Mouse (Mus musculus) forebrain, embryonic 12.5 days (tissue): ENCODE measurements around the gene Cmss1. TPM values are rescaled to one million over a fixed set of nuclear protein-coding genes. Genes with fewer than 3 reads are reported as not detected.

Experiments used
- ATAC-seq: fragments of 200-750 bp; cut with Nextera tagmentation; 2 replicates; pipeline ENCODE4 v1.8.0; 2017; ENCODE audit warnings: moderate TSS enrichment; ENCODE audit not compliant: low FRiP score
- H3K27ac ChIP-seq: fragments of 300-500 bp; sonication (generic); 2 replicates; pipeline ENCODE4 v1.5.1; 2016; ENCODE audit warnings: mild to moderate bottlenecking
- H3K27me3 ChIP-seq: fragments of 300-500 bp; sonication (generic); 2 replicates; pipeline ENCODE4 v1.6.1; 2016; ENCODE audit warnings: mild to moderate bottlenecking
- H3K36me3 ChIP-seq: fragments of 300-500 bp; sonication (generic); replicated peaks from 2 replicates; pipeline ENCODE4 v1.6.1; 2016; ENCODE audit warnings: mild to moderate bottlenecking
- H3K4me1 ChIP-seq: fragments of 300-500 bp; sonication (generic); 2 replicates; pipeline ENCODE4 v1.6.1; 2016
- H3K4me2 ChIP-seq: fragments of 300-500 bp; sonication (generic); 2 replicates; pipeline ENCODE4 v1.6.1; 2016; ENCODE audit warnings: mild to moderate bottlenecking, moderate library complexity
- H3K4me3 ChIP-seq: fragments of 300-500 bp; sonication (generic); replicated peaks from 2 replicates; pipeline ENCODE4 v1.5.1; 2016; ENCODE audit warnings: mild to moderate bottlenecking
- H3K9ac ChIP-seq: fragments of 300-500 bp; sonication (generic); 2 replicates; pipeline ENCODE4 v1.6.1; 2016; ENCODE audit warnings: mild to moderate bottlenecking
- H3K9me3 ChIP-seq: fragments of 300-500 bp; sonication (generic); 2 replicates; pipeline ENCODE4 v1.6.1; 2016
- WGBS: fragments of 180-500 bp; shearing (Covaris S2); methylation state at CpG from one replicate; pipeline ENCODE4 v1.1.7; 2016; 5-methylcytosine and 5-hydroxymethylcytosine counted together
- polyA plus RNA-seq: library from polyadenylated mRNA; unstranded; fragments of >200 nt; fragmentation: Nextera tagmentation; extraction: Ambion mirVana; gene quantifications from 2 replicates; pipeline ENCODE4 v1.2.1, GENCODE M21; 2016

Cmss1 gene
- polyA plus RNA-seq, 1 experiment from 2014 or later, result 48.2 TPM

- Histone ChIP-seq H3K4me2 (no peak overlapping the region), H3K4me3 (no peak overlapping the region), H3K9ac (no peak overlapping the region), H3K4me1 (no peaks in the 10 kb centered on the region), H3K27ac (no peak overlapping the region), H3K27me3 (no peaks in the 10 kb centered on the region), H3K9me3 (no peaks in the 10 kb centered on the region), H3K36me3 (no peaks in the 10 kb centered on the region)
- 71% methylated on average over 4 of the region's 4 CpGs for WGBS
- no peak for ATAC-seq
Observed at GRCm38 (mm10) chr16:57433173-57433572, 173.5 kb downstream of the Cmss1 start.

DNA sequence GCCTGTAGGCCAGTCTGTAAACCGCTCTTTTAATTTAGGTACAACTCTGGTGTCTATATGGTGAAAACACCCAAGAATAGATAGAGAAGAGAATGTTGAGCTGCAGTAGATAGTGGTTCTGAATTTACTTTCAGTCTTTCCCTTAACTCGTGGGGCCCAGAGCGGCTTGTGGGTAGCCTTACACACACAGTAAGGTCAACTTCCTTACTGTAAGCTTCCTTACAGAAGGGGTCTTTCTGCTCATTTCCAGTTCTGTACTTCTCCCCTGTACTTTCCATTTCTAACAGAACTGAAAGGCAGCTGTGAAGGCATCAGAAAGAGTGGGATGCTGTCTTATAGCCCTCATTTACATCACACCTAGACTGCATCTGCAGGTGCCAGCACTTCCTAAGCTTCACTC lies 175.4 kb downstream of the Cmss1 start:
- Histone ChIP-seq H3K27me3 (no peaks in the 10 kb centered on the region), H3K4me2 (no peak overlapping the region), H3K4me1 (no peaks in the 10 kb centered on the region), H3K9ac (no peak overlapping the region), H3K4me3 (no peak overlapping the region), H3K36me3 (no peaks in the 10 kb centered on the region), H3K27ac (no peak overlapping the region), H3K9me3 (no peaks in the 10 kb centered on the region)
- no peak for ATAC-seq
- 91% methylated on average over 3 of the region's 3 CpGs for WGBS

DNA sequence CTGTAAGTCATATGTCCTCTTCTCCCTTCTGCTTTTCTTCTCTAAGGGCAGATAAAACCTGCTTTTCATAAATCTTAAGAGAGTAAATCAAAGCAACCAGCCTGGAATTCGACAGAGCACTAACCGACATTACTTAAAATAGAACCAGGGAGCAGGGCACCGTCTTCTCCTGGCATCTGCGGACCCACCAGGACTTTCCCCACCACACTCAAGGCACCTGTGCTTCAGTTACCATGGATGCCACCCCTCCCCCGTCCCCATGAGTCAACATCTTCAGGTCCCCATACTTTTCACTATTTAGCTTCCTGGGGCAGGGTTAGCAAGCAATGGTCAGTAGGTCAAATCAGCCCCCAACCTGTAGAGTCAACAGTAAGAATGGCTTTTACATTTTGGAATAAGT lies 177.7 kb downstream of the Cmss1 start:
- 88% methylated on average over 5 of the region's 5 CpGs for WGBS
- Histone ChIP-seq H3K4me2 (no peak overlapping the region), H3K27me3 (no peaks in the 10 kb centered on the region), H3K4me1 (no peaks in the 10 kb centered on the region), H3K9me3 (no peaks in the 10 kb centered on the region), H3K36me3 (no peaks in the 10 kb centered on the region), H3K4me3 (no peak overlapping the region), H3K9ac (no peak overlapping the region), H3K27ac (no peak overlapping the region)
- no peak for ATAC-seq

GRCm38 (mm10) chr16:57427516-57428285 lies 179.0 kb downstream of the Cmss1 start:
- Histone ChIP-seq H3K4me3 (no peak overlapping the region), H3K4me1 (no peaks in the 10 kb centered on the region; the same call in 1 of the 2 replicates), H3K4me2 (no peak overlapping the region), H3K27ac (no peak overlapping the region), H3K36me3 (no peaks in the 10 kb centered on the region), H3K9ac (no peak overlapping the region), H3K27me3 (no peaks in the 10 kb centered on the region), H3K9me3 (no peaks in the 10 kb centered on the region)
- 86% methylated on average over 7 of the region's 7 CpGs for WGBS
- no peak for ATAC-seq

DNA sequence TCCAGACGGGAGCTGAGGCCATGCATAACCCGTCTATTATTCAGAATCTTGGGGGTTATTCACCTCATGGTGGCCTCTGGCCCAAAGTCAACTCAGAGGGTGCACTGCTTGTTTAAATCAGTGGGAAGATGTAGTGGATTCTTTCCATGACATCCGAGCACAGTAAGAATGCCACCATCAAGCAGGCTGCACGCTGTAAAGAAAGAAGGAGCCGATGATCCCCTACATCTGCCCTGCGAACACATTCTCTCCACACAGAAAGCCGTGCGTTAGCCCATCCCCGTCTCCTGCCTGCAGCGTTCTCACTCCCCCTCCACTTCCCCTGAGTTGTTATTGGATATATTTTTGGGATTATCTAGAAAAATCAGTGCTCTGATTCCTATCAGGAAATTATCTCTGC lies 180.0 kb downstream of the Cmss1 start:
- Histone ChIP-seq H3K36me3 (no peaks in the 10 kb centered on the region), H3K4me2 (no peak overlapping the region), H3K27me3 (no peaks in the 10 kb centered on the region), H3K9me3 (no peaks in the 10 kb centered on the region), H3K4me3 (no peak overlapping the region), H3K27ac (no peak overlapping the region), H3K9ac (no peak overlapping the region), H3K4me1 (no peaks in the 10 kb centered on the region; the same call in 1 of the 2 replicates)
- no peak for ATAC-seq
- WGBS, result 71% methylated on average over 10 of the region's 10 CpGs

GRCm38 (mm10) chr16:57423001-57423800 lies 183.5 kb downstream of the Cmss1 start:
- H3K27me3 ChIP-seq, result no peaks in the 10 kb centered on the region
- no peaks in the 10 kb centered on the region; the same call in 1 of the 2 replicates for H3K4me1 ChIP-seq
- H3K36me3 ChIP-seq, result no peaks in the 10 kb centered on the region
- no peak for ATAC-seq
- H3K27ac ChIP-seq, result no peak overlapping the region
- no peak overlapping the region for H3K4me3 ChIP-seq
- WGBS, result 58% methylated on average over 6 of the region's 6 CpGs
- no peaks in the 10 kb centered on the region for H3K9me3 ChIP-seq
- H3K9ac ChIP-seq, result no peak overlapping the region
- no peak overlapping the region for H3K4me2 ChIP-seq

DNA sequence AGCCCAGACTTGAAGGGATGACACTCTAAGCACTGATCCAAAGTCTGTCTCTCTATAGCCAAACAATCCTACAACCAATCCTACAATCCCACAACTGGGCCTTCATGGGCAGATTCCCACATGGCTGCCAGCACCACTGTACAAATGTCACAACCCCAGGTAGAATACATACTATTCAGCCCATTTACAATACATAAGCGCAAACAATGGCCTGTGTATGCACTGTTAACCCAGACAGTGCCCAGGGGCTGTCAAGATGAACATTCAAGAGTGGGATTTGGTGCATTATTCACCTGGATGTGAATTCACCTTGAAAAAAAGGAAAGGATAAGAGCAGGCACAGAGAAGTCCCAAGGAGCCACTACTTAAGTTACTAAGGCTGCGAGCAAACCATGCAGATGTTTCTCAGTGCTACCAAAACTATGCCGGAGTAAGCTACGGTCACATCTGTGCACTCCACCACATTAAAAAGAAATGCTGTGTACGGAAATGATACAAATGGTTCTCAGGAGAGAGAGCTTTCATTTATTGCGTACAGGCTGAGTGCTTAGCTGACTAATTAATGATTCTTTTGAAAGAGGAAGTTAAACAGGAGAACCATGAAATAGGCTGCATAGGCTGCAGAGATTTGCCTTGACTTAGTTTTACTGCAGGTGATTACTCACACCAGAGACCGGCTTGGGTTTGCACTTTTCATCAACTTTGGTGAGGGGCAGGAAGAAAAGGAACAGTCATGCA lies 184.8 kb downstream of the Cmss1 start:
- H3K27ac ChIP-seq, result no peak overlapping the region
- H3K4me2 ChIP-seq, result no peak overlapping the region
- whole genome bisulfite sequencing, result 82% methylated on average over 7 of the region's 7 CpGs
- H3K4me1 ChIP-seq, result no peaks in the 10 kb centered on the region; the same call in 1 of the 2 replicates
- ATAC-seq, result no peak
- no peak overlapping the region for H3K4me3 ChIP-seq
- H3K36me3 ChIP-seq, result no peaks in the 10 kb centered on the region
- H3K27me3 ChIP-seq, result no peaks in the 10 kb centered on the region
- no peaks in the 10 kb centered on the region for H3K9me3 ChIP-seq
- H3K9ac ChIP-seq, result no peak overlapping the region

DNA sequence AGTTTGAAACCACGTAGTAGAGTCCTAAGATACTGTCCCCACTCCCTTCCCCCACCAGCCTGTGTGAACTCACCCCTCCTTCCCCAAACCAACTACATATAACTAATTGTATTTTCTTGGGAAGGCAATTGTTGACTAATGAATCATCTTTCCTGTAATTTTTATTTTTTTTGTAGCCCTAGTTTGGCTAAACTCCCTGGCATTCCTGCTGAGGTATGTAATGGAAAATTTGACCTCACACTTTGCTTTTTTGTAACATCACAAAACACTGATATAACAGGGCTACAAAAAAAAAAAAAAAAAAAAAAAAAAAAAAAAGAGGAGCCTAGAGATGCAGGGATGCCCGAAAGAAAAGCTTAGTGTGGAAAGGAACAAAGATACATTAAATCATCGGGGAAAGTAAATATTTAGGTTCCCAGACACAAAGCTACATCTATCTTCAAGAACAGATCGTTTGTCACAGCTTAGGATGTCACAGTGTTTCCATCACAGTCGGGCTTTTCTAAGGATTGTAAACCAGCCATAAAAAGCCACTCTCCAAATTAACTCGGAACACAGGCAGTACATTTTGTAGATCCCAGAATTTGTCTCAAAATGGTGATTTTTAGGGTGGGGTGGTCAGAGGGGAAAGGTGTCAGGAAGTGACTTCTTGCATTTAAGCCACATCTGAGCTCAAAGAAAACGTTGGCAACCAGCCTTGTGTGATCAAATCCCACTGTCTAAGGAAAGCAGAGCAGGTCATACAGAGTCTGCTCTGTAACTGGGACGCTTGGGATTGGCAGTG lies 185.7 kb downstream of the Cmss1 start:
- Histone ChIP-seq H3K4me2 (no peak overlapping the region), H3K9me3 (no peaks in the 10 kb centered on the region), H3K4me1 (no peaks in the 10 kb centered on the region; the same call in 1 of the 2 replicates), H3K4me3 (no peak overlapping the region), H3K27me3 (no peaks in the 10 kb centered on the region), H3K27ac (no peak overlapping the region), H3K9ac (no peak overlapping the region), H3K36me3 (no peaks in the 10 kb centered on the region)
- ATAC-seq, result no peak
- 72% methylated on average over 8 of the region's 8 CpGs for WGBS

GRCm38 (mm10) chr16:57419881-57420280 lies 186.8 kb downstream of the Cmss1 start:
- Histone ChIP-seq H3K36me3 (no peaks in the 10 kb centered on the region), H3K27ac (no peak overlapping the region), H3K4me2 (no peak overlapping the region), H3K4me1 (no peaks in the 10 kb centered on the region; the same call in 1 of the 2 replicates), H3K27me3 (no peaks in the 10 kb centered on the region), H3K9me3 (no peaks in the 10 kb centered on the region), H3K4me3 (no peak overlapping the region), H3K9ac (no peak overlapping the region)
- 92% methylated on average over 5 of the region's 5 CpGs for WGBS
- no peak for ATAC-seq

GRCm38 (mm10) chr16:57419332-57419731 lies 187.3 kb downstream of the Cmss1 start:
- 69% methylated on average over 5 of the region's 5 CpGs for WGBS
- no peak for ATAC-seq
- no peaks in the 10 kb centered on the region for H3K36me3 ChIP-seq

GRCm38 (mm10) chr16:57417955-57418354 lies 188.7 kb downstream of the Cmss1 start:
- no peaks in the 10 kb centered on the region for H3K27me3 ChIP-seq
- no peak overlapping the region for H3K9ac ChIP-seq
- H3K36me3 ChIP-seq, result no peaks in the 10 kb centered on the region
- H3K4me1 ChIP-seq, result no peaks in the 10 kb centered on the region; the same call in 1 of the 2 replicates
- no peak overlapping the region for H3K4me3 ChIP-seq
- H3K4me2 ChIP-seq, result no peak overlapping the region
- H3K9me3 ChIP-seq, result no peaks in the 10 kb centered on the region
- H3K27ac ChIP-seq, result no peak overlapping the region
- no peak for ATAC-seq
- 84% methylated on average over 1 of the region's 1 CpGs for WGBS

More at GRCm38 (mm10) chr16:57419332-57419731, 187.3 kb downstream of the Cmss1 start:
- no peak overlapping the region for H3K4me2 ChIP-seq
- no peak overlapping the region for H3K9ac ChIP-seq
- H3K4me3 ChIP-seq, result no peak overlapping the region
- H3K27ac ChIP-seq, result no peak overlapping the region
- no peaks in the 10 kb centered on the region for H3K9me3 ChIP-seq
- H3K27me3 ChIP-seq, result no peaks in the 10 kb centered on the region
- no peaks in the 10 kb centered on the region; the same call in 1 of the 2 replicates for H3K4me1 ChIP-seq
